Mouse (Mus musculus) erythroblast, embryonic 14.5 days (primary cell): Measurements from ENCODE around the gene Trim54. TPM values are rescaled to one million over a fixed set of nuclear protein-coding genes. Genes with fewer than 3 reads are reported as not detected.

Experiments
- H3K27me3 ChIP-seq: 2 replicates; pipeline ENCODE4 v1.6.1; 2012; ENCODE audit warnings: inconsistent platforms; ENCODE audit not compliant: control insufficient read depth
- H3K36me3 ChIP-seq: 2 replicates; pipeline ENCODE4 v1.6.1; 2012; ENCODE audit warnings: mild to moderate bottlenecking, inconsistent platforms; ENCODE audit not compliant: control insufficient read depth
- H3K4me1 ChIP-seq: 2 replicates; pipeline ENCODE4 v1.6.1; 2012; ENCODE audit warnings: inconsistent platforms; ENCODE audit not compliant: control insufficient read depth
- H3K4me3 ChIP-seq: replicated peaks from 2 replicates; pipeline ENCODE3; 2012; ENCODE audit warnings: moderate library complexity, mild to moderate bottlenecking, inconsistent platforms
- H3K9me3 ChIP-seq: 2 replicates; pipeline ENCODE4 v1.6.1; 2012; ENCODE audit warnings: low read length, inconsistent platforms, mixed read lengths; ENCODE audit not compliant: control insufficient read depth
- GATA1 ChIP-seq: IDR thresholded peaks from 2 replicates; pipeline ENCODE4 v1.6.1; 2012; ENCODE audit warnings: low read length, inconsistent platforms, mixed read lengths
- TAL1 ChIP-seq: IDR thresholded peaks from 3 replicates; pipeline ENCODE4 v1.6.1; 2012; ENCODE audit warnings: low read length, inconsistent platforms, mixed read lengths
- polyA plus RNA-seq: library from polyadenylated mRNA; stranded (reverse); fragments of >175 nt; gene quantifications from 2 replicates; pipeline ENCODE4 v1.2.3, GENCODE M21; 2012

Gene Trim54
- not detected in 2 replicates for polyA plus RNA-seq

DNA sequence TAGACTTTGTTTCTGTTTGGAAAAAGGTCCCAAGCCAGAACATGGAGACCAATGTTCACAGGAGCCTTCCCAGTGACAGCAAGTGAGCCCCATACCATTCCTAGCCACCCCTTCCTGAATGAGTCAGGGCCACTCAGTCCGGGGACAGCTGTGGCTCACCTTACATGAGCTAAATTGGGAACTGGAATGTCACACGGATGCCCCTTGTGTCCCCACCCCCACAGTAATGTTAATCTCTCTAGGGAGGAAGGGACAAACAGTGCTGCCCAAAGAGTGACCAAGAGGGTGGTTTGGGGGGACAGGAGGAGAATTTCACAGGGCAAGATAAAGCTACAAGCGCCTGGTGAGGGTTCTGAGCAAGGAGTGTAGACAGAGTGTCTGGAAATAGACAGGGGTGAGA, at the start of gene Trim54:
Gene Trim54 (plus strand): TSS at position 359 of the 400 bp plus-strand sequence.
- Histone ChIP-seq H3K4me3 (no peak within 1 kb of the TSS), H3K9me3 (no peaks in the 10 kb centered on the region), H3K36me3 (no peaks in the 10 kb centered on the region), H3K27me3 (peaks cover 8% of the 10 kb centered on the region), H3K4me1 (no peaks in the 10 kb centered on the region)
- TF ChIP-seq GATA1 (no peak), TAL1 (no peak)

DNA sequence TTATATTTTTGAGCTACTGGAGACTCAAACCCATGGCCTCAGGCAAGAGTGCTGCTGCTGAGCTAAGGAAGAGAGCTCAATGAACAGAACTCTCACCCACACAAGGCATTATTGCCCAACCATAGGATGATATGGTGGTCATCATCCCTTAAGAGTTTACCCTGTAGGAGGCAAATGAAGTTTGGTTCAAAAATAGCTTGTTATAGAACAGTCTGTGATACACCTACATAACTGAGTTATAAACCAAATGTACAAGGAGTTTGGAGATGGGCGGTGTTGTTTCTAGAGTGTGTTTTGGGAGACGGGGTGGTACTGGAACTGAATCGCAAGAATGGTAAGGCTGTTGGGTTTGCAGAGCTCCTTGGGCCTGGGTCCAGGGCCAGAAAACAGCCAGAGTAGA, 46.7 kb upstream of the Trim54 start:
- TF ChIP-seq GATA1 (no peak), TAL1 (no peak)
- H3K9me3 ChIP-seq, result no peaks in the 10 kb centered on the region
- H3K36me3 ChIP-seq, result peaks cover 92% of the 10 kb centered on the region
- no peaks in the 10 kb centered on the region for H3K27me3 ChIP-seq
- no peaks in the 10 kb centered on the region; the same call in 1 of the 2 replicates for H3K4me1 ChIP-seq
- no peak overlapping the region for H3K4me3 ChIP-seq

DNA sequence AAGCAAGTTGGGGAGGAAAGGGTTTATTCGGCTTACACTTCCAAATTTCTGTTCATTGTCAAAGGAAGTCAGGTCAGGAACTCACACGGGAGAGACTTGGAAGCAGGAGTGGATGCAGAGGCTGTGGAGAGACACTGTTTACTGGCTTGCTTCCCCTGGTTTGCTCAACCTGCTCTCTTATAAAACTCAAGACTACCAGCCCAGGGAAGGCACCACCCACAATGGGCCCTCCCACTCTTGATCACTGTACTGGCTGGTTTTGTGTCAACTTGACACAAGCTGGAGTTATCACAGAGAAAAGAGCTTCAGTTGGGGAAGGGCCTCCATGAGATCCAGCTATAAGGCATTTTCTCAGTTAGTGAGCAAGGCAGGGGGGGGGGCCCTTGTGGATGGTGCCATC, 45.5 kb upstream of the Trim54 start:
- no peaks in the 10 kb centered on the region for H3K9me3 ChIP-seq
- TF ChIP-seq TAL1 (no peak), GATA1 (no peak)
- H3K36me3 ChIP-seq, result peaks cover 100% of the 10 kb centered on the region
- H3K4me3 ChIP-seq, result no peak overlapping the region
- no peaks in the 10 kb centered on the region; the same call in 1 of the 2 replicates for H3K4me1 ChIP-seq
- no peaks in the 10 kb centered on the region for H3K27me3 ChIP-seq

DNA sequence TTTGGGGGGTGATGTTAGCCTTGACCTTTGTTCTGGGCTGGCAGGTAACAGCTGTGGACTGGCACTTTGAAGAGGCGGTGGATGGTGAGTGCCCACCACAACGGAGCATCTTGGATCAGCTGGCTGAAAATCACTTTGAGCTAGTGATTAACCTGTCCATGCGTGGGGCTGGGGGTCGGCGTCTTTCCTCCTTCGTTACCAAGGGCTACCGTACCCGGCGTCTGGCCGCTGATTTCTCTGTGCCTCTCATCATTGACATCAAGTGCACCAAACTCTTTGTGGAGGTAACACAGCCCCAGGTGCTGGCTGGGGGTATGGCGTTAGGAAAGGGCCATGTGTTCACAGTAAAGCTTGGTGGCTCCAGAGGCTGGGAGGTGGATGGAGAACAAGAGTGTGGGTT, 44.7 kb upstream of the Trim54 start:
- Histone ChIP-seq H3K4me1 (no peaks in the 10 kb centered on the region; the same call in 1 of the 2 replicates), H3K9me3 (no peaks in the 10 kb centered on the region), H3K4me3 (no peak overlapping the region), H3K27me3 (no peaks in the 10 kb centered on the region), H3K36me3 (peaks cover 100% of the 10 kb centered on the region)
- no peak for TF ChIP-seq GATA1
- TF ChIP-seq TAL1, result no peak

DNA sequence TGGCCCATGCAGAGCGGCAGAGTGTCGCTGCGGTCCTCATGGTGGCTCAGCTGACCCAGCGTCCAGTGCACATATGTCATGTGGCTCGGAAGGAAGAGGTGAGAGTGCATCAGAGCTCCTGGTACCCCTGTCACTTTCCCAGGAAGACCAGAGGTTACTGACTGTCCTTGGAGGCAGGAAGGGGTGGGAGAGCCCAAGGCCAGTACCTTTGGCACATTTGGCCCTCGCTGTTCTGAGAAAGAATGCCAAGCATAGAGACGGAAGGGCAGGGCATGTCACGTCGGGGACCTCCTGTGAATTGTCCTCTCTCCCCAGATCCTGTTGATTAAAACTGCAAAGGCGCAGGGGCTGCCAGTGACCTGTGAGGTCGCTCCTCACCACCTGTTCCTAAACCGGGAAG, 43.3 kb upstream of the Trim54 start:
- Histone ChIP-seq H3K27me3 (no peaks in the 10 kb centered on the region), H3K4me3 (no peak overlapping the region), H3K4me1 (no peaks in the 10 kb centered on the region; the same call in 1 of the 2 replicates), H3K36me3 (peaks cover 100% of the 10 kb centered on the region), H3K9me3 (no peaks in the 10 kb centered on the region)
- TF ChIP-seq GATA1, result no peak
- TF ChIP-seq TAL1, result no peak

DNA sequence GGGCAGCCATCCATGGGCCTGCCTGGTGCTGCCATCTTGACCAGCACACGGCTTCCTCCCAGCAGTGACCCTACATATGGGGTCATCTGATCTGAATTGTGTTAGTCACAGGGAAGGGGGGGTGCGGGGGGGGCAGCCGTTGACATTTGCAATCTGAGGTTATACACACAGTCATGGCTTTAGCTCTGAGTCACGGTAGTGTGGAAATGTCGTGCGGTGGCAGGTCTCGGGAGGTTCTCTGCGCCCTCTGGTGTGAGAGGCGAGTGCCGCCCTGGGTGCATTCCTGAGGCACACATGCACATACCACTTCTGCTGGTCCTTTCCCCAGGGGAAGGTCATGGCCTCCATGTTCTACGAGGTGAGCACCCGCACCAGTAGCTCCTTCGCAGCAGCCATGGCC, 40.2 kb upstream of the Trim54 start:
- no peak for TF ChIP-seq GATA1
- no peak for TF ChIP-seq TAL1
- no peak overlapping the region for H3K4me3 ChIP-seq
- peaks cover 77% of the 10 kb centered on the region for H3K36me3 ChIP-seq
- no peaks in the 10 kb centered on the region for H3K27me3 ChIP-seq
- no peaks in the 10 kb centered on the region for H3K4me1 ChIP-seq
- H3K9me3 ChIP-seq, result no peaks in the 10 kb centered on the region

DNA sequence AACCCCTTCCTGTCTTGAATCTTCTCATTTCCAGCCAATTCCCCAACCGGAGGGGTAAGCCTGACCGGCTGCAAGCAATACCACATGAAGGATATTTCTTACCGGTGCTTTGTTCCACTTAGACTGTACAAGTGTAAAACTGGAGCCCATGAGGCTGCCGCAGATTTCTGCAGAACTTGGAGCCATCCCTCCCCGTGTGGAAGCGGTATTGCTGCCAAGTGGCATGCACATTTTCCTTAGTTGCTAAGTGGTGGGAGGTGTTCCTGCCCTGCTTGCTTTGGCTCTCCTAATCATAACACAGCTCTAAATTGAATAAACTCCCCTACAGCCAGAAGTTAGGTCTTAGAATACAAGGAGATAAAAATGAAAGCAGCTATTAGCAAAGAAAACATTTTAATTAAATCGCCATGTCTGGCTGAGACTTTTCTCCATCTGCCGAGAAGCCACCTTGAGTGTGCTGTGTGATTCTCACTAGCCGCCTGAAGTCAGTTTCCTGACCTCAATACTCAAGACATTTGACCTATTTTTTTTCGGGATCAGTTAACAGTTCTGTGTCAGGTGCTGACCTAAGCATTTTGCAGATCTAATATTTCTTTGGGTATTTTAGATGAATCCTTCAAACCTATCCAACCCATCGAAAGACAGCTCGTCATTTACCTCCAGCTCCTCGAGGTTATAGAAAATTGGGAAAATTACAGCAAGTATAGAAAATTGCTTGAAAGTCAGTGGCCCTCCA, 36.3 kb upstream of the Trim54 start:
- TF ChIP-seq GATA1 (no peak), TAL1 (no peak)
- no peak overlapping the region for H3K4me3 ChIP-seq
- H3K27me3 ChIP-seq, result peaks cover 12% of the 10 kb centered on the region
- no peaks in the 10 kb centered on the region for H3K9me3 ChIP-seq
- peaks cover 38% of the 10 kb centered on the region for H3K36me3 ChIP-seq
- peaks cover 9% of the 10 kb centered on the region for H3K4me1 ChIP-seq

DNA sequence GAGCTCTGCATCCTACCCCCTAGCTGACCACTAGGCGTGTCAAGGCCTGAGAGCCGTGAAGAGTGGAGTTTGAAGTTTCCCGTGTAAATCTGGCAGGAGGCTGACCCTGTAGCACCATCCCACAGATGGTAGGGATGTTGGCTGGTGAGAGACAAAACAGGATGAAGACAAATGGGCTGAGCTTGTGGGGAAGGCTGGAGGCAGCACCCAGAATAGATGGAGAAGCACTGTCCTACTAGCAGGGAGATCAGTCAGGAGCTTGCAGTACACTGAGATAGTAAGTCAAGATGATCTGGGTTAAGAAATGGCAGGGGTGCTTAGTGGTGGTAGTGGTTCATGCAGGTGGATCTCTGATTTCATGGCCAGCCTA, 35.7 kb upstream of the Trim54 start:
- Histone ChIP-seq H3K27me3 (peaks cover 15% of the 10 kb centered on the region), H3K4me1 (peaks cover 9% of the 10 kb centered on the region), H3K9me3 (no peaks in the 10 kb centered on the region), H3K4me3 (no peak overlapping the region), H3K36me3 (peaks cover 32% of the 10 kb centered on the region)
- no peak for TF ChIP-seq TAL1
- TF ChIP-seq GATA1, result no peak

DNA sequence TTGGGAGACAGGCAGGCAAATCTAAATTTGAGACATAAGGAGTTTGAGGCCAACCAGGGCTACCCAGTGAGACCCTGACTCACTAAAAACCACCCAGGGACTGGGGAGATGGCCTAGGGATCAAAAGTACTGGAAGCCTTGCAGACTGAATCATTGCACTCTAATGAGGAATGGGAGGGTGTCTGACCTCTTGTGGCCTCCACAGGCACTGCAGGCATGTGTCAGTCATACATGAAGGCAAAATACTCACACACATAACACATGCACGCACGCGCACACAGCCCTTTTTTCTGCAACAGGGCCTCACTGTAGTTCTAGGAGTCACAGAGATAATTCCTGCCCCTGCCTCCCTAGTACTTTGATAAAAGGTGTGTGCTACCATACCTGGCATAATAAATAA, 35.1 kb upstream of the Trim54 start:
- Histone ChIP-seq H3K36me3 (peaks cover 26% of the 10 kb centered on the region), H3K4me1 (peaks cover 9% of the 10 kb centered on the region), H3K27me3 (peaks cover 20% of the 10 kb centered on the region), H3K9me3 (no peaks in the 10 kb centered on the region), H3K4me3 (no peak overlapping the region)
- TF ChIP-seq GATA1, result no peak
- TF ChIP-seq TAL1, result no peak
